Mouse (Mus musculus) olfactory bulb, adult 2 months (tissue): ENCODE measurements around the gene Tfb2m. TPM values are rescaled to one million over a fixed set of nuclear protein-coding genes. Genes with fewer than 3 reads are reported as not detected.

ENCODE experiments used
- H3K27ac ChIP-seq: fragments of 200-500 bp; 2 replicates; pipeline ENCODE4 v1.5.1; 2012; ENCODE audit warnings: low read depth, low read length; ENCODE audit not compliant: insufficient read depth
- H3K4me1 ChIP-seq: fragments of 200-500 bp; 2 replicates; pipeline ENCODE4 v1.6.1; 2012; ENCODE audit warnings: low read length; ENCODE audit not compliant: control insufficient read depth, insufficient read depth
- H3K4me3 ChIP-seq: fragments of 200-500 bp; 2 replicates; pipeline ENCODE4 v1.5.1; 2012; ENCODE audit warnings: mild to moderate bottlenecking, low read depth, low read length, moderate library complexity; ENCODE audit not compliant: insufficient read depth
- CTCF ChIP-seq: fragments of 200-500 bp; IDR thresholded peaks from 2 replicates; pipeline ENCODE4 v1.5.1; 2012; ENCODE audit warnings: low read depth, mild to moderate bottlenecking, low read length, moderate library complexity; ENCODE audit not compliant: insufficient read depth
- POLR2A ChIP-seq: fragments of 200-500 bp; IDR thresholded peaks from 2 replicates; pipeline ENCODE4 v1.6.1; 2012; ENCODE audit warnings: mild to moderate bottlenecking, low read depth, low read length, moderate library complexity; ENCODE audit not compliant: insufficient read depth
- WGBS: fragments of 180-500 bp; shearing (Covaris S2); methylation state at CpG from one replicate; pipeline ENCODE4 v1.1.7; 2018; 5-methylcytosine and 5-hydroxymethylcytosine counted together
- polyA plus RNA-seq: library from polyadenylated mRNA; stranded (reverse); fragments of >200 nt; gene quantifications from 2 replicates; pipeline ENCODE4 v1.2.4, GENCODE M21; 2012; ENCODE audit warnings: low replicate concordance; ENCODE audit not compliant: missing spikeins, insufficient read depth, insufficient read length

Tfb2m gene
- polyA plus RNA-seq, 1 experiment: not detected

- Histone ChIP-seq H3K4me1 (peaks cover 3% of the 10 kb centered on the region; the same call in 1 of the 2 replicates), H3K4me3 (peak within 1 kb of the TSS; percentile 68), H3K27ac (no peak within 1 kb of the TSS)
- TF ChIP-seq CTCF: peak; percentile 53; the same call in 1 of the 2 replicates
- peak; percentile 44 for TF ChIP-seq POLR2A
- 5% methylated on average over 39 of the region's 39 CpGs for whole genome bisulfite sequencing
Measured at GRCm38 (mm10) chr1:179517713-179518465, 28.2 kb downstream of the Tfb2m start, which contains the start of gene Smyd3. Smyd3 (minus strand) TSS chr1:179518041.

- under 1% methylated on average over 21 of the region's 21 CpGs for WGBS
- peaks cover 3% of the 10 kb centered on the region; the same call in 1 of the 2 replicates for H3K4me1 ChIP-seq
- TF ChIP-seq CTCF (no peak), POLR2A (no peak)
- peak overlapping the region; percentile 68 for H3K4me3 ChIP-seq
- H3K27ac ChIP-seq: no peak overlapping the region
Measured at GRCm38 (mm10) chr1:179516941-179517712, 28.9 kb downstream of the Tfb2m start.

DNA sequence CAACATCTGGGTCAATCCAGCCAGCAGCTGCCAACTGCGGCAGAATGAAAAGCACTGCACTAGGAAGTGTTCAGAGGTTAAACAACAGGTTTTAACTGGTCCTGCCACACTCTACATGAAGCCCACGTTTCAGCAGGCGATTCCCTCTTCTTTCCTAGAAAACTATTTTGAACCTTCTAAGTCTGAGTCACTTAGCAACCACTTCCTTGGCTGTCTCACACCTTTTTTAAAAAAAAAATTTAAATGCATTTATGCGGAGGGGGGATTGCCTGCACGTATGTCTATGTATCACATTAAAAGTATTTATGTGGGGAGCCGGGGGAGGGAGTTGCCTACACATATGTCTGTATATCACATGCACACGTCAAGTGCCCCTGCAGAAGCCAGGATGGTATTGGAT is 34.2 kb downstream of the Tfb2m start:
- TF ChIP-seq POLR2A (no peak), CTCF (no peak)
- Histone ChIP-seq H3K4me3 (no peak overlapping the region), H3K4me1 (peaks cover 7% of the 10 kb centered on the region), H3K27ac (no peak overlapping the region)
- 55% methylated on average over 7 of the region's 7 CpGs for whole genome bisulfite sequencing

DNA sequence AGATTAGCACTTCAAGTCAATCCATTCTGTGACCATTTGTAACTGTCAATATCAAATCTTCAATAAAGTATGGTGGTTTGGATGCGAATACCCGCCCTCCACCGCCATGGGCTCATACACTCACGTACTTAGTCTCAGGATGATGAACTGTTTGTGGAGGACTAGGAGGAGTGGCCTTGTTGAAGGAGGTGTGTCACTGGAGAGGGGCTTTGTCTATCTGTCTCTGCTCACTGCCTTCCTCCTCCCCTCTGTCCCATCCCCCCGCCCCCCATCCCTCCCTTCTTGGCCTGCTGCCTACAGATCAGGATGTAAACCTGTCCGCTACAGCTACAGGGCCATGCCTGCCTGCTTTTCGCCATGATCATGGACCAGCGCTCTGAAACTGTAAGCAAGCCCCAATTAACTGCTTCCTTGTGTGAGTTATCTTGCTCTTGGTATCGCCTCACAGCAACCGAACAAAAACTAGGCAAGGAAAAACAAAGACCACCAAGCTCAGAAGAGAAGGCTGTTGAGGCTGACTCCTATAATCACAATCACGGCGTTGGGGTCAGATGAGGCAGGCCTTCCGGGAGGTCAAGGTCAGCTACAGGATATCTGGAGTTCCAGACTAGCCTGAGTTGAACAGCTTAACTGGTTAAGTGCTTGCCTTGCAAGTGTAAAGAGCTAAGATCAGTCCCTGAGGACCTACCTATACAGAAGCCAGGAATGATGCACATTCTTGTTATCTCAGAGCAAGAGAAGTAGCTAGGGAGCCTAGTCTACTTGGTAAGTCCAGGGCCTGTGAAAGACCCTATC is 35.3 kb downstream of the Tfb2m start:
- TF ChIP-seq CTCF (no peak), POLR2A (no peak)
- 85% methylated on average over 12 of the region's 13 CpGs for WGBS
- Histone ChIP-seq H3K27ac (no peak overlapping the region), H3K4me3 (no peak overlapping the region), H3K4me1 (peaks cover 5% of the 10 kb centered on the region; the same call in 1 of the 2 replicates)

DNA sequence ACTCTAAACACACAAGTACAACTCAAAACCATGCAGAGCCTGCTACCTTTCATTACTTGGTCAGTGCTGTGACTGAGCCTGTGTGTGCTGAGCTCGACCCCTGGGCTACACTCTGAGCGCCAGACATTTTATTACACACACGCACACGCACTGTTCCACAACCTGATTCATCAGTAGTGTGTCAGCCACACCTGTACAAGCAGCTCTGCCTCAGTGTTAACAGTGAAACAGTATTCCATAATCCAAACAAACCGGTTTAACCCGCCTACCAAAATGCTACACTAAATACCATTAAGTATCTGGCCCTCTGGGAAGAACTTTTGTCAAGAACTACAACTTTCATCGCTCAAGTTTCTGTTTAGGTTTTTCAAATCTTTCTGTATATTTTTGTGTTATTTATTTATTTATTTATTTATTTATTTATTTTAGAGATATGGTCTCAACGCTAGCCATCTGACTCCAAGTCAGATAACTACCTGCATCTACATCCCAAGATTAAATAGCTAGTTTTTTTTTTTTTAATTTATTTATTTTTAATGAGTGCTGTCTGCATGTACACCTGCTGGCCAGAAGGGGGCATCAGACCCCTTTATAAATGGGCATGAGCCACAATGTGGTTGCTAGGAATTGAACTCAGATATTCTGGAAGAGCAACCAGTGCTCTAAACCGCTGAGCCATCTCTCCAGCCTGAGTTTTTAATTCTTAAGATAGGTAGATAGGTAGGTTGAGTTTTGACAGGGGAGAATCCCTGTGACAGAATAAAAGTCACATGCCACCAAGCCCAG is 39.3 kb downstream of the Tfb2m start:
- 72% methylated on average over 9 of the region's 9 CpGs for WGBS
- H3K27ac ChIP-seq: no peak overlapping the region
- H3K4me3 ChIP-seq: no peak overlapping the region
- peaks cover 4% of the 10 kb centered on the region; the same call in 1 of the 2 replicates for H3K4me1 ChIP-seq
- no peak for TF ChIP-seq CTCF
- TF ChIP-seq POLR2A: no peak

- Histone ChIP-seq H3K4me3 (no peak overlapping the region), H3K27ac (no peak overlapping the region), H3K4me1 (no peaks in the 10 kb centered on the region)
- 8% methylated on average over 3 of the region's 3 CpGs for WGBS
- no peak for TF ChIP-seq CTCF
- TF ChIP-seq POLR2A: no peak
Measured at GRCm38 (mm10) chr1:179502565-179502964, 43.5 kb downstream of the Tfb2m start.

- Histone ChIP-seq H3K4me1 (no peaks in the 10 kb centered on the region), H3K27ac (no peak overlapping the region), H3K4me3 (no peak overlapping the region)
- WGBS: 92% methylated on average over 3 of the region's 3 CpGs
- no peak for TF ChIP-seq CTCF
- TF ChIP-seq POLR2A: no peak
Measured at GRCm38 (mm10) chr1:179499257-179499656, 46.8 kb downstream of the Tfb2m start.

GRCm38 (mm10) chr1:179492908-179493307 is 53.2 kb downstream of the Tfb2m start:
- WGBS: 89% methylated on average over 5 of the region's 5 CpGs
- Histone ChIP-seq H3K4me3 (no peak overlapping the region), H3K4me1 (no peaks in the 10 kb centered on the region), H3K27ac (no peak overlapping the region)
- TF ChIP-seq POLR2A: no peak
- no peak for TF ChIP-seq CTCF
